Mouse (Mus musculus) cerebellum, adult 9-11 months (tissue): ENCODE measurements at regions not wholly inside any gene's neighbourhood (a gene's known extent, or its start where the extent isn't known, plus 50 kb on each side); places are given as distances from the start of the nearest gene placed in this dataset.
"Not testable (repeated sequence)": the region's sequence is repeated elsewhere in the genome, so short reads cannot be mapped to it uniquely, and the experiment has no call there.

Source experiments
- DNase-seq: peaks from one replicate; pipeline ENCODE4 v3.0.0; 2022

DNA sequence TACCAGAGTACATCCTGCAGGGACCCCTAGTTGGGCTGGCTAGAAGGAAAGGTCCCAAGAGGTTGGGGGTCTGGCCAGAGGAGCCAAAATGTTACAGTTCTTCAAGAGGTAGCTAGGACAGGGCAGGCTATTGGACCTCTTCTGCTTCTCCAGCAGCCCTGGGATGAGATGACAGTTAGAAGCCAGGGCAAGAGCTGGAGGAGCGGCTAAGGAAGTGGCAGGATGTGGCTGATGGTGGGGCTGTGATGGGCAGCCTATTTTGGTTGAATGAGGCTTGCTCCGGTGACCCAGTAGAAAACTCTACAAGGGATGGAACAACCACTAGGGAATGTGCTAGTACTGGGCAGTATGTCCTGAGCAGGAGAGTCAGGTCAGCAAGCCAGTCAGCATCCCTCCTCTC, 82.8 kb downstream of the Ddx11 start:
- no peak for DNase-seq

DNA sequence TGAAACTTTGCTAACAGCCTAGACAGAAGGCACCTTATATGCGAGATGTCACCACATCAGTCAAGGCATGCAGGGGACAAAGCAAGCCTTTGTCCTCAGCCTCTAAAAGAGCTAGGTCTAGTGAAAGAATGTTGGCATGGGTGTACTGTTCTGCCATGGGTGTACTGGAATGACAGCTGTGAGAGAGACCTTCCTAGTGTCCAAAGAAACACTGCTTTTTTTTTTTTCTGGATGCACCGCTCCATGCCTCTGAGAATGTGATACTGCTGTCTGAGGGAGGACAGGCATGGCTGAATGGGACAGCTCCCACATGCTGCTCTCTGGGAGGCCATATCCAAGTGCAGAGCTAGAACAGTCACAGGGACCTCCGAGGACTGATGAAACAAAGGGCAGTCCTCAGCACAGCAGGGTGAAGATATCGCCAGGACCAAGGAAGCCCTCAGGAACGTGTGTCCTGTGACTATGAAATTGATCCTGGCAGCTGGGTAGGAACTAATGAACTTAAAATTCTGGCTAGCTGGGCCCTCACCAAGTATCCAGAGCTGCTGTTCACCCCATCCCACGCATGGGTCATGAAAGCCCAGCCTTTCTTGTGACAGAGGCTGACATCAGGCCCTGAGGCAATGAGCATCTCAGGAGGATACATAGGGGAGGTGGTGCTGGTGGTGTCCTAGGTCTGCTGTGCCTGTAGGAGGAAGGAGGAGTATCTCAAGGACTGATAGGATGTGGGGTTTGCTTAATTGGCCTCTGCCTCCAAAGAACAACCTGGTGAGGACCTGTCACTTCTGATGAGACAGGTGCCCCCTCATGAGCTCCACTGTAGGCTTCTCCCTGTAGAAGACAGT, 84.6 kb downstream of the Ddx11 start:
- not testable (repeated sequence) for DNase-seq

DNA sequence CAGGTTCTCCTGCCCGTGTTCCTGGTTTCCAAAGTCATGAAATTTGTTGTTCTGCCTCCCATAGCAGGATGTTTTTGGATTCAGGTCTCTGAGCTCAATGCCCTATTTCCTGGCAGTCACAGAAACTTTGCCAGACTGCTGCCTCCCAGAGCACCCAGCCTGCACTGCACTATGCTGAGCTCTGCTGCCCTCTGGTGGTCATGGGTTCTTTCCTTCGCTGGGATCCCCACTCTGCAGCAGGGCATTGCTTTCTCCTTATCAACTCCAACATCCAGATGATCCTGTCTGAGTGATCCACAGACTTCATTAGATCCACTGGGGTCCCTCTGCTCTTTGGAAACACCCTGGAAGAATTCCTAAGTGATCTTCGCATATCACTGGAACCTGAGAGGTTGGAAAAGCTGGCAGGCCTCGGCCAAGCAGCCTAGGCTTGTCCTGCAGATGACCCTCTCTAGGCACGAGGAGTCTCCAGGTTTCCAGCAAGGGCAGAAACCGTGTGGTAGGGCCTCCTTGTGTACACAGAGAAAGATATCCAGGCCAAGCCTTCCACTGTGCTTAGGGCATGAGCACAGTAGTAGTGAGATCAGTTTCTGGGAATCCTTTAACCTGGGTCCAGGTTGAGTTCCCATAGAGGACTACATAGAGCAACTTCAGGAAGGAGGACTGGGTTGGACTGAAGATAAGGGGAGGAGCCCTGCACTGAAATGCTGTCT, 85.6 kb downstream of the Ddx11 start:
- not testable (repeated sequence) for DNase-seq

DNA sequence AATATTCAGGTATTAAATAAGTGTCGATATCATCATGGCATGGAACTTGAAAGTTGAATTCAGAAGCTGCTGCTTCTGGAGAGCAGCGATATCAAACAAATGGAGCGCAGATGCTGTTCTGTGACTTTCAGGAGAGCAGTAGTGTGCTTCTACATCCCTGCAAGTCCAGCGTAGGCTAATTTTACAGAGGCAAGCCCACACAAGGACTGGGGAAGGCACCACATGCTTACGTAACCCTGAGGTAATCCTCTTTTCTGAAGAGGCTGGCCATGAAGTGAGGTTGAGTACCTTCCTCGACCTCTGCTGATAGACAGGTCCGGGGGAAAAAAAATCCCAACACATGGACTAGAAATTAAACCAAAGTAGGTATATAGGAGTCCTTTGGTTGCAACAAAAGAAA, 88.2 kb downstream of the Ddx11 start:
- DNase-seq = no peak

DNA sequence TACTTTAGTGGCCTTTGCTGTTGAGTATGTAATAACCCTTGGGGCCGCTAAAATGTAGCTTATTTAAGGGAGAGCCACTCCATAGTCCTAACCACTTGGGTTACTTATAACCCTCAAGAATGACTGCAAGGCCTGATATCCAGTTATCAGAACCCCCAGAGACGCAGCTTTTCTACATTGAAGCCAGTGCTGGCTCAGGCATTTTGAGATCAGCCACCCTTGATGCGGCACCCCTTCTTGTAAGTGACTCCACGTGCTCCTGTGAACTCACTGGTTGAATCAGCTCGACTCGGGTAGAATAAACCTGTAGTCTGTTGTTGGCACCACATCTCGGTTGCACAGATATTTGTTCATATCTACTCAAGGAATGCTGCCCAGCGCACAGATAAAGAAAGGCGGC, 89.3 kb downstream of the Ddx11 start:
- DNase-seq = no peak

DNA sequence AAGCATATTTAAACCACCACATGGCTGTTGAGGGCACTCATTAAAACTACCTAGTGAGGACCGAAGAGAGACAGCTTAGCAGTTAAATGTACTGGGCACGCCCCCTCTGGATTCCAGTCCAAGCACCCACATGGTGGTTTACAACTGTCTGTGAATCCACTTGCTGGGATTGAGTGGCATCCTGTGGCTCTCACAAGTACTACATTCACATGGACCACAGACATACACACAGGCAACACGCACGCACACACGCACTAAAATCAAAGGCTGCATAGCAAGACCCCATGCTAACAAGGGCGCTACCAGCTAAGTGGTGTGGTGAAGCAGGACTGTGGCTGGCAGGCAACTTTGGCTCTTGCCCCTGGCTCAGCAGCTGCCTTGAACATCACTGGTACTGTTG, 95.0 kb downstream of the Ddx11 start:
- DNase-seq = no peak

DNA sequence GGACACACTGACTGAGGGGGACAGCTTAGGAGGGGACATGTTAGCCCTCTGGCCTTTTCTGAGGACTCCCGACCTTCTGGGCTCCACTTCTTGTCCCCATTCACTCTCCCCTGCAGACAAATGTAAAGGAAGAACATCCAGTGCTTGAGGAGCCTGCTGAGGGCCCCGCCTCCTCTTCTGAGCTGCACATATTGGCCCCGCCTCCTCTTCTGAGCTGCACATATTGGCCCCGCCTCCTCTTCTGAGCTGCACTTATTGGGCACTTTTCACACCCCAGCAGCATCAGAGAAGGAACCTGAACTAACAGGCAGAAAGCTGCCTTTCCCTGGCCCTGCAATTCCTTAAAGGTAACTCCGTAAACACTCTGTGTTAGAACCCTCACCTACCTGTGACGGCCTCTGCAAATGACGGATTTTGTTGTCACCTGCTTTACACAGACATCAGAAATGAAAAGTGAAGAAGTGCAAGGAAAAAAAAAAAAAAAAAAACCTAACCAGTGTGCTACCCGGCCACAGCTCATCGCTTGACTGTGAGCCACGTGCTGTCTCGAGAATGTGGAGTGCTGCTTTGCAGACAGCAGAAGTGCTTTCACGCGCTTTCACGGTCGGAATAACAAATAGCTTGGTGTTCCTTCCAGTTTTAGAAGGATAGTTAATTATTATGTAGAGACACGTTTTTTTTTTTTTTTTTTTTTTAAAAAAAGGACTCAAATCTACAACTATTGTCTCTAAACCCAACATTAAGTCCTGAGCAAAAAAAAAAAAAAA, 96.5 kb downstream of the Ddx11 start:
- DNase-seq = no peak

DNA sequence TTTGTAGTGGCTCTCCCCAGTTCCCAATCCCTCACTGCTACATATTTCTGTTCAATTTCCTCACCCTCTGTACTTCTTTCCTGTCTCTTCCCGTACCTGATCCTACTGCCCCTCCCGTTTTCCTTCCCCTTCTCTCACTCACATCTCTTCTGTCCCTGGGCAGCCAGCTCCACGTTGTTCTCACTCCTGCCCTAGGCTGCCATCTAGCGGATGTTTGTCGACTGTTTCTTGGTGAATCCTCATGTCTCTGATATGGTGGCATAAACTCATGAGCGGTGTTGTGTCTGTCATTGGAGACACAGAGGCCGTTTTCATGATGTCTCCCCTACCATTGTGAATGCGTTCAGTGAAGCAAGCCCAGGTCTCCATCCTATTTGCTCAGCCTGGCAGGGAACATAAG, 97.9 kb downstream of the Ddx11 start:
- peak; percentile 85 for DNase-seq

DNA sequence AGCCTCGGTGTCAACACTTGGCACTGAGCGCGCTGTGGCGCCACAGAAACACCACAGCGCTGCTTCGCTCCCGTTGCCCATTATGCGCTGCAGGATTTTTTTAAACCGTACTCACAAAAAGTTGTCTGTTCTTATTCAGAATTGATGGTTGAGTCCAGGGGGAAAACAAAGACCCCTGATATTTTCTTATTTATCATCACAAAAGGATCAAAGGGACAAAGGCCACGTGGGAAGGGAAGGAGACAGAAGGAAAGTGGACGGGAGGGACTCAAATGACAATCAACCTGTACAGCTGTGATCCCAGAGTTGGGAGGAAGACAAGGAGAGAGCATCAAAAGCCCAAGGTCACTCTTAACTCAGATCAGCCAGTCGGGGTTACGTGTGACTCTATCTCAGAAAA, 100.4 kb downstream of the Ddx11 start:
- no peak for DNase-seq

DNA sequence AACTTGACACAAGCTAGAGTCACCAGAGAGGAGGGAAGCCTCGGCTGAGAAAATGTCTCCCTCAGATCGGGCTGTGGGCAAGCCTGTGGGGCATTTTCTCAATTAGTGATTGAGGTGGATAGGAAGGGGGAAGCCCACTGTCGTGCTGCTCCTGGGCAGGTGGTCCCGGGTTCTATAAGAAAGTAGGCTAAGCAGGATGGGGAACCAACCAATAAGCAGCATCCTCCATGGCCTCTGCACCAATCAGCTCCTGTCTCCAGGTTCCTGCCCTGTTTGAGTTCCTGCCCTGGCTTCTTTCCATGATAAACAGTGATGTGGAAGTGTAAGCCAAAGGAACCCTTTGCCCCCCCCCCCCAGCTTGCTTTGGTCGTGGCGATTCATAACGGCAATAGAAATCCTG, 100.9 kb downstream of the Ddx11 start:
- peak; percentile 52 for DNase-seq

DNA sequence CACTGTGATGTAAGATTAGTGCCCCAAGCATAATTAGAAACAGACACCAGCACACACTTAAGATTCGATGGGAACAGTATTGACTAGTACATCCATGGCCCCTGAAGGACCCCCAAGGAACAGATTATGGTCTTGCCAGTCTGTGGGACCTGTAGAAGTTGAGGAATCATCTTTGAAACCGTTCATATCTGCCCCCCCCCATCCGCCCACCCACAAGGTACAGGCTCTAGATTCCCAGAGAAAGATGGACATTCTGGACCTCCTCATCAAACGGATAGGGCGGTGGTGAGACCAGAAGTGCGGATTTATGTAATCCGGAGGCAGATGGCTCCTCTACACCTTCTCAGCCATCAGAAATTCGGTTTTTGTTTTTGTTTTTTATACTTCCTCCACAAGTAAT, 109.1 kb downstream of the Ddx11 start:
- no peak for DNase-seq

DNA sequence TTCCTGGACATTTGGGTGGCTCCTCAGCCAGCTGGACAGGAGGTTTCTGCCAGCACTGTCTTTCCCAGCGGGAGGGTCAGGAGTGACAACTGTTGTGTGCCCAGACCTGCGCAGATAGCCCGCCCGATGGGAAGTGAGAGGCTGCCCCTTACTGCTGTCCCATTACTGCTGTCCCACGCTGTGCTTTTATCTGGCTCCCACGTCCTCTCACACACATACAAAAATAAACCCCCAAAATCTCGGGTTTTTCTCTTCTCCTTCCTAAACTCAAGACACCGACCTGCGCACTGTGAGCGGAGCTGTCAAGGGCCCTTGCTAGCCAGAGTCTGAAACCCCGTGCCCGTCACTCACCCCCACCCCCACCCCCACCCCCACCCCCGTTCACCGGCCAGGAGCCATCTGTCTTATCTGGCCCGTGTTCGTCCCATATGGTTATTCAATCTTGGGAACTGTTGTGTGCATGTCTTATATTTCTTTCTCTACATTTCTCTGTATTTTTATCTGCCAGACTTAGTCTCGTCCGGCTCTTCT, 109.6 kb downstream of the Ddx11 start:
- peak; percentile 99 for DNase-seq

DNA sequence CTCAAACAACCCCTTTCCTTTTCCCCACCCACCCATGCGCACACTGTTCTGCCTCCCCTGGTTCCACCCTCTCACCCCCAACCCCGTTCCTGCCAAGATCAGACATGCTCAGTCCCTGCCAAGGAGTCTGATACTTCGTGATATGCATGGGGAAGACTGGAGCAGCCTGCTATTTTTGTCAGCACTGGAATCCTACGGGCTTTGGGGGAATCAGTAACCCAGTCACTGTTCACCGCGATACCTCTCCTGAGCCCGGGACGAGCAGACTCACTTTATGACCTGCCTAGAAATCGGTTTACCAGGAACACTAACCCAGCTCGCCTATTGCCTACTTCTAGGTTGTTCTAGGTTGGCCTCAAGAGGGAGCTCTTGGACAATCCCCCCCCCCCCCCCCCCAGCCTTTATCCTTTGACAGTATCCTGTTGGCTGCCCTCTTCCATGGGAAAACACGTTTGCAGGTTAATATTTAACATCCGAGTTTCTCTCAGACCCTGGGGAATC, 110.2 kb downstream of the Ddx11 start:
- peak; percentile 90 for DNase-seq

DNA sequence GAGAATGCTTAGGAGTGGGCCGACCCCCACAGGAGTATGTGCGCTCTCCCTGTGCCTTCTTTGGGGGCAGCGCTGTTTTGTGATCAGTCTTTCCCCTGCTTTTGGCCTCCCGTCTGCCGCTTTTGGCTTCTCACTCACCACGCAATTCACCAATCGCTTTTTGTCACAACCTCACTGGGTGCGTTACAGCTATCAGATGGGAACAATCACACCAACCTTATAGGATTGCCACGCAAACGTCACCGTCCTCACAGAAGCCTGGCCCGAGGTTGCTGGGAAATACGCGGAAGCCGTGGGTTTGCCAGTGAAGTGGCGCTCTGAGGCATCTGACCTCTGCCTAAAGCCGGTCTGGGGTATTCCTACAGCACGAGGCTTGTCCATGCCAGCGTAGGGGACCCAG, 111.1 kb downstream of the Ddx11 start:
- DNase-seq = peak; percentile 71

DNA sequence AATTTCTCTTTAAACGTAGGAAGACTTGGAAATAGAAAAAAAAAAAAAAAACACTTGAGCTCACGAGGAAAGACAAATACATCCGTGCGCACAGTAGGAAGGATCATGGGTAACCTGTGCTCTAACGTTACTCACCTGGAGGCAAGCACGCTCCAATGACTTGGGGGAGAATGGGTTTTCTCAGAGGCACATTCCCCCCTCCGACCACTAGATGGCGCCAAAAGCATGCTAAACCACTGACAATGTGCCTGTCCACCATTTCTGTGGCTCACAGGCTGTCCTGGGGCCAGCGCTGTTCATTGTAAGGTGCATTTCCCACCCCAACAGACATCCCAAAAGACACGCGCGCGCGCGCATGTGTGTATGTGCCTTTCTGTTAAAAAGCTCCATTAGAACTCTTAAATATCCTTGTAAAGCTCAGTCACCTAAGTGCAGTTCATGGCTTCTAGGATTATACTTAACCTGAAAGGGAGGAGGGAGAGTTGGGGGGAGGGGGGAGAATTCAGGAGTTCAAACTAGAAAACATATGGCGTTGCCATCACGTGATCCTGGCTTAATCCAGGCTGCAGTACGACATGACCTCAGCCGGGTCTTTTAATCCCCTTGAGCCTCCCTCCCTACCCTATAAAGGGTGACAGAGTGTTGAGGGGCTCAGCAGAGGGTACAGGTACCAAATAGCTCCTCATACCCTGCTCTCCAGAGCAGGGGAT, 111.9 kb downstream of the Ddx11 start:
- DNase-seq = peak; percentile 93

DNA sequence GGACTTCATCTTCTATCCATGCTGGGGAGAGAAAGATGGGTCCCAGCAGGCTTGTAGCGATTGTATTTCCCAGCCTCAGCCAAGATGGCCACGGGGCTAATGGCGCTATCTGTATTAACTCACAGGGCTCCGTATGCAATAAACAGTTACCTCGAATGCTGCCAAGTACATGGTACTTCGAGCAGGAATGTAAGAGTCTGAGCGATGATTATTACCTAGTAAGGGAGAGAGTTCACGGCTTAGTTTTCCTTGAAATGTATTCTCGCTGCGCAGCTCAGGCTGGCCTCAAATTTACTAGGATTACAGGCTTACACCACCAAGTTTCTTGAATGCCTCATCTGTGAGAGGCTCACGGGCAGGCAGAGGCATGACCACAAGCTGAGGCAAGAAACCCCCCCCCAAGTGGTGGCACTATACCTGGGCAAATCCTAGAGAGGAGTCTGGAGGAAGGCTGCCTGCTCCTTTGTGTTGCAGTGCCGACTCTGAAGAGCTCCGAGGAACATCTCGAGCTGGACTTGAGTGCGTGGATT, 112.6 kb downstream of the Ddx11 start:
- DNase-seq = peak; percentile 46

DNA sequence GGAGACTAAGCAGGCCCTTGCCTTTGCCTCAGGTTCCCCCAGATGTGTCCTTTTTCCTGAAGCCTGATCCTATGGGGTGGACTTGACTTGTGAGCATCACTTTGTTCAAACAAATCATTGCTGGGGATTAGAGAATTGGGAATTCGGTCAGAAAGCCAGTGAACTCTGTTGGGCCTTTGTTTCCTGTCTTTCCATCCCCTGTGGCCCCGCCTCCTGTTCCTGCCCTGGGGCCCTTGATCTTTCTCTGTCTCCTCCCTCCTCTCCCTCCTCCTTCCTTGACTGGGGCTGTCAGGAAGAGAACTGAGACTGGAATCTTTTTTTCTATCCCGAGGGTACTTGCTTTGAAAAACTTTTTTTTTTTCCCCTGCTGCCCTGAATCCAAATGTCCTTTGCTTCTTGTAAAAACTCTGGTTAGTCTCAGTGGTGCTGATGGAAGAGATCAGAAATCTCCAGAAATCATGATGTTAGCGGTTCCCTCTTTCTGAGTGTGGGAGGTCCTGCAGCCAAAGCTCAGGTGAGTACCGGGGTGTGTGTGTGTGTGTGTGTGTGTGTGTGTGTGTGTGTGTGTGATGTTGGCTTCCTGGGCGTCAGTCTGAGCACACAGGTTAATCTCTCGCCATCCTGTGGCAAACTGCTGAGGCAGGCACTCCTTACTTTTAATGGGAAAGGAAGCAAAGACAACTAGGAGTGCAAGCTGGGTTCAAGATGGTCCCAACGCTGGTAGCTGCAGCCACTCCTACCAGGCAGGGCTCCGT, 118.7 kb downstream of the Ddx11 start:
- DNase-seq = no peak

DNA sequence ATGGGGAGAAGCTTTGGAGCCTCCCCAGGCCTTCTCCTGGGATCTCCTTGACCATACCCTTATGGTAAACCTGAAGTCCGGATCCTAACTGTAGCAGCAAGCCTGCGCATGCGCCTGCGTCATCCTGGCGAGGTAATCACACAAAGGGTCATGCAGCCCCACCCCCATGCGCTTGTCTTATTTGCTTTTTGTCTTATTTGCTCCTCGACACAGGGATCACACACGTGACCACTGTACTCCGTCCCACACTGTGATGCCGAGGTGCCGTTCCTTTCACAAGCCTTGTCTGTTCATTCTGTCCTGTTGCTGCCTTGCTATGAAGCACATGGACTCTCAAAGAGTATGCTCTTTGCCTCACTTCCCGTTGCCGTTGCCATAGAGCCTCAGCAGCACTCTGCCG, 120.9 kb downstream of the Ddx11 start:
- no peak for DNase-seq

DNA sequence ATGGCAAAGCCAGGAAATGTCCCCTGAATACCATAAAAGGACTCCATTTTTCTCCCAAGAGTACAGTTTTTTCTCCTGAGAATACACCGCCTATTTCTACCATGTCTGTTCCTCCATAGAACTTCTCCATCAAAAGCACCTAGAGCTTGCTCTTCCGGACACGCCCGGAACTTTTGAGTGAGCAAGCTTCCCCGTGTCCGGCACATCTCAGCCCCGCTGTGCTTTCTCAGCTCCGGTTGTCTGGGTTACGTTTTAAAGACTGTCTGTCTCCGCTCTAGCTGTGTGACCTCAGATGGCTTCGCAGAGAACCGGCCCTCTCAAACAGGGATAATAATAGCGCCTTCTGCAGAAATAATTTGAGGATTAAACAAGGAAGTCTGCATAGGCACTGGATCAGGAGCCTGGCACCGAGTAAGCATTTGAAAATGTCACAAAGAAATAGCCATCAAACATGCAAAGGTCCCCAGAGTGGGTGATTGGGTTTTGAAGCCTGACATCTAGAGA, 122.8 kb downstream of the Ddx11 start:
- no peak for DNase-seq

DNA sequence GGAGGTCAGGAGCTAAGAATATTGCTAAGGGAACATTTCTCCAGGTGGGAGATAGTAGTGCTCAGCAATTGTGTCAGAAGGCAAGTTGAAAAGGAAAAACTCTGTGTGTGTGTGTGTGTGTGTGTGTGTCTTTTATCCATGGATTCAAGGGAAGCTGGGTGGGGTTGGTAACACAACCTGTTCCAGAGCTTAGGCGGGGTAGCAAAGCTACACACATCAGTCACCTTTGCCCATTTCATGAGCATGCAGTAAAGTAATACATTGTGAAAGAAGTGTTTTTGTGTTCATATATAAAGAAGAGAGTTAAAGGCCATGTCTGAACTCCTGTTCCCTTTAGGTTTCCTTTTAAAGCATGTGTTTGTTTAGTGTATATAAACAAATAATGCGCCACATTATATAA, 128.2 kb downstream of the Ddx11 start:
- DNase-seq = no peak

DNA sequence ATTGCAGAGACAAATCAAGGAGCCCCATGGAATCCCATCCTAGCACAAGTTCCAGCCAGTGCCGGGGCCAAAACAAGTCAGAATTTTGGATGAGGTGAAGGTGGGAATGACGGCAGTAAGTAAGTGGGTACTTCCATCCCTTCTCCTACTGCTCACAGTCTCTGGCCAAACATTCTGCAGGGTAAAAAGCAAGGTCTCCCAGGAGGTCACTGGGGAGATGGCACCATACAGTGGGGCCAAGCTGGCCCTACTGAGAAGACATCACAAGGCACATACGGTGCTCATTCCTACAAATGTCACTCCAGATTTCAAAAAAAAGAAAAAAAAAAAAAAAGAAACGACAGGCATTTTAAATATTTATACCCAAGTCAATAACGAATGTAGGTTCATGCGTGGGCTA, 129.6 kb downstream of the Ddx11 start:
- DNase-seq = peak; percentile 70
